In genomic region chr6:96447466-96447865, GRCm38 (mm10) we compare ENCODE assay signal across 23 mouse cellular contexts.
"Had no signal": no experiment of that assay in that cellular context is flagged by ENCODE, and none has a peak within 500 bp of the region (broad histone marks: within the 10 kb centered on the region; RNA-seq: fewer than 3 reads in every experiment).

No protein-coding gene starts in this region.

- H3K9ac ChIP-seq: heart, embryonic 13.5 days; heart, embryonic 15.5 days; hindbrain, embryonic 14.5 days; kidney, embryonic 15.5 days; limb, embryonic 13.5 days; limb, embryonic 15.5 days; liver, embryonic 12.5 days; liver, embryonic 14.5 days had no signal

- H3K4me2 ChIP-seq: heart, embryonic 11.5 days; heart, embryonic 13.5 days; heart, embryonic 15.5 days; hindbrain, embryonic 14.5 days; kidney, embryonic 15.5 days; limb, embryonic 13.5 days; limb, embryonic 15.5 days; liver, embryonic 12.5 days had no signal

- H3K9me3 ChIP-seq: heart, embryonic 13.5 days; heart, embryonic 15.5 days; kidney, embryonic 15.5 days; limb, embryonic 13.5 days; limb, embryonic 15.5 days; liver, embryonic 12.5 days had no signal

- H3K4me3 ChIP-seq: heart, adult 2 months; heart, embryonic 13.5 days; heart, embryonic 15.5 days; kidney, embryonic 15.5 days; limb, embryonic 13.5 days; limb, embryonic 15.5 days; liver, embryonic 12.5 days had no signal

- DNase-seq: gastrocnemius, postnatal 14 days; gastrocnemius, postnatal 36 days; heart, adult 11 months; heart, adult 2 months; heart, postnatal 14 days; heart, postnatal 36 days; kidney, adult 18-20 months; kidney, adult 9 months; kidney, postnatal 14 days; layer of hippocampus, adult 9-11 months; layer of hippocampus, postnatal 36 days had no signal

- H3K36me3 ChIP-seq: heart, embryonic 13.5 days; heart, embryonic 15.5 days; kidney, embryonic 15.5 days; limb, embryonic 13.5 days; limb, embryonic 15.5 days; liver, embryonic 12.5 days had no signal

- ATAC-seq: hindbrain, embryonic 16.5 days; intestine, embryonic 16.5 days; liver, embryonic 12.5 days had no signal

- H3K27me3 ChIP-seq: heart, embryonic 13.5 days; heart, embryonic 15.5 days; kidney, embryonic 15.5 days; limb, embryonic 13.5 days; limb, embryonic 15.5 days; liver, embryonic 12.5 days had no signal

- H3K27ac ChIP-seq: heart, adult 2 months; heart, embryonic 13.5 days; heart, embryonic 15.5 days; hindbrain, embryonic 14.5 days; kidney, embryonic 15.5 days; kidney, postnatal 0 days; limb, embryonic 13.5 days; limb, embryonic 15.5 days; liver, embryonic 12.5 days; liver, embryonic 14.5 days had no signal

- H3K4me1 ChIP-seq: heart, embryonic 13.5 days; heart, embryonic 15.5 days; kidney, embryonic 15.5 days; limb, embryonic 13.5 days; limb, embryonic 15.5 days; liver, embryonic 12.5 days had no signal
